Mouse (Mus musculus): ENCODE results near the gene Gss. TPM values are rescaled to one million over a fixed set of nuclear protein-coding genes. Genes with fewer than 3 reads are reported as not detected.

Gene Gss
- polyA plus RNA-seq, 1 experiment from 2014 or later, result 21.3 TPM

DNA sequence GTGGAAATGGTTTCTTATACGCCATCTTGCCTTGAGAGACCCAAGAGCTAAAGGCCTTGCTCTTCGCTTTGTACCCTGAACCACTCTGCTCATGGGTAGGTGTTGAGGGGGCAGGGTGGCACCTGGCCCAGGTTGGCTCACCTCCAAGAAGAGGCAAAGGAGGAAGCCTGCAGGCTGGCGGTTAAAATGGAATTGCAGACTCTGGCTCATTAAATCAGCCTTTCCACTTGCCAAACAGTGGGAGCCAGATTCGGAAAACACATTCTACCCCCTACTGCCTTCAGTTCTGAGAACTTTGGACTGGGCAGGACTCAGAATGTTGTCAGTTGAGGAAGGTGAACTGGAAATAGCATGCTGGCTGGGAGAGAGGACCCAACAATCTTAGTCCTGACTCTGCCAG, 17.9 kb downstream of the Gss start:
- H3K9ac ChIP-seq, result no peak overlapping the region
- ATAC-seq (ENCODE audit: insufficient number of reproducible peaks, low FRiP score), result no peak
- H3K36me3 ChIP-seq, result peaks cover 25% of the 10 kb centered on the region
- no peaks in the 10 kb centered on the region for H3K9me3 ChIP-seq (replicated peaks)
- H3K27me3 ChIP-seq (replicated peaks), result no peaks in the 10 kb centered on the region
- 92% methylated on average over 4 of the region's 4 CpGs for WGBS
- H3K4me3 ChIP-seq, result no peak overlapping the region
- H3K4me1 ChIP-seq (replicated peaks), result no peaks in the 10 kb centered on the region
- no peak overlapping the region for H3K27ac ChIP-seq (ENCODE audit: poor library complexity, severe bottlenecking)
- no peak overlapping the region for H3K4me2 ChIP-seq

DNA sequence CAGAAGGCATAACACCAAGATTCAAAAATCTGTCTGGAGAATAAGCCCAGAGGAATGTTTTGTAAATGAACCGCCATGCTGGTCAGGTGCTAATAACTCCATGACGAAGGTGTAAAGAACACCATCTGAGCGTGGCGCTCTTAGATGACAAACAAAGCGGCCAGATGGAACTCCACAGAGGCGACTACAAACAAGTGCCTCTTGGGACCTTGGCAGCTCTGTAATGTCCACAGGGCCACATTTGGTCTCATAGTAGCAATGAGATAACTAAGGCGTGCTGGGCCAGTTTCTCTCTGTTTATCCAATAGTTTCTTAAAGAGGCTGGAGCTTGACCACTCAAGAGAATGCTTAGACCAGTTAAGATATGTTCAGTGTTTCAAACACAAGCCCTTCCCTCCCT, 18.6 kb downstream of the Gss start:
- Histone ChIP-seq H3K9ac (no peak overlapping the region), H3K36me3 (peaks cover 21% of the 10 kb centered on the region), H3K27me3 (replicated peaks) (no peaks in the 10 kb centered on the region), H3K4me2 (no peak overlapping the region), H3K9me3 (replicated peaks) (no peaks in the 10 kb centered on the region), H3K4me3 (no peak overlapping the region), H3K27ac (ENCODE audit: poor library complexity, severe bottlenecking) (no peak overlapping the region), H3K4me1 (replicated peaks) (no peaks in the 10 kb centered on the region)
- no peak for ATAC-seq (ENCODE audit: insufficient number of reproducible peaks, low FRiP score)
- 88% methylated on average over 7 of the region's 7 CpGs for WGBS

DNA sequence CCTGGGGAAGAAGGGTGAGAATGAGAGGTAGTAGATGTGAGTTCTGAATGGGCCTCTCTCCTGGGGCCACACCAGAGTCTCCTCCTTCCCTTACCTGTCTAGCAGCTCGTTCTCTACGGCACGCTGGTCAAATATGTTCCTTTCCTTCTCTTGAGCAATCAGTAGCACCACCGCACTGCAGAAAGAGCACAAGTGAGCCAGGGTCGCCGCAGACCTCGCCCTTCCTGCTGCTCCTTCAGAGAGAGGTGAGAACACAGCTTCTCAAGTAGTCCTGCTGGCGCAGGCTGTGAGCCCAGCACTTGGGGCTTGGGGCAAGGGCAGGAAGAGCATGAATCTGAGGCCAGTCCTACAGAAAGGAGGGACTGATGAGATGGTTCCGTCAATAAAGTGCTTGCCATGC, 19.6 kb downstream of the Gss start:
- Histone ChIP-seq H3K9me3 (replicated peaks) (no peaks in the 10 kb centered on the region), H3K27me3 (replicated peaks) (no peaks in the 10 kb centered on the region), H3K27ac (ENCODE audit: poor library complexity, severe bottlenecking) (no peak overlapping the region), H3K9ac (no peak overlapping the region), H3K4me1 (replicated peaks) (no peaks in the 10 kb centered on the region), H3K4me2 (no peak overlapping the region), H3K36me3 (peaks cover 21% of the 10 kb centered on the region), H3K4me3 (no peak overlapping the region)
- no peak for ATAC-seq (ENCODE audit: insufficient number of reproducible peaks, low FRiP score)
- WGBS, result 79% methylated on average over 9 of the region's 9 CpGs

DNA sequence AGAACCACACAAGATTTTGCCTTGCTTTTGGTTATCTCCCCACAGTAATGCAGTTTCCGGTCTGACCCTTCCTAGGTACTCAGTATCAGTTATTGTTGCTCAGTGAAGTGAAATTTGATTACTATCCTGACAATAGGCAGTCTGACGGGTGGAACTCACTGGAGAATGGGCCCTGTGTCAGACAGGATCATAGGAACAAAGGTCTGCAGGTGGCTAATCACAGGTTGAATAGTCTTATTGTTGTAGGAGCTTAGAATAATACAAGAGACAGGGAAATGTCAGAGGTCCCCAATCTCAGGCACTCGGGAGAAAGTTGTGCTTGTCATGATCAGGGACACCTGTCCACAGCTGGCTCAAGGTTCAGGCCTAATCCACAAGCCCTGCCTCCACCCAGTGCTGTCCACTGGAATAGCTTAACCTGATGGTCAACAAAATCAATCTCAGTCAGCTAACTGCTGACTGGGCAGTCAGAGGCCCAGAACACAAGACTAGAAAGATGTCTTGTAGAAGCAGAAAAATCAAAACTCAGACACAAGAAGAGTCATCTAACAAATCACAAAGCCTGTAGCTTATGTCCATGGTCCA, 23.3 kb downstream of the Gss start:
- WGBS, result 60% methylated on average over 3 of the region's 3 CpGs
- no peaks in the 10 kb centered on the region for H3K9me3 ChIP-seq (replicated peaks)

DNA sequence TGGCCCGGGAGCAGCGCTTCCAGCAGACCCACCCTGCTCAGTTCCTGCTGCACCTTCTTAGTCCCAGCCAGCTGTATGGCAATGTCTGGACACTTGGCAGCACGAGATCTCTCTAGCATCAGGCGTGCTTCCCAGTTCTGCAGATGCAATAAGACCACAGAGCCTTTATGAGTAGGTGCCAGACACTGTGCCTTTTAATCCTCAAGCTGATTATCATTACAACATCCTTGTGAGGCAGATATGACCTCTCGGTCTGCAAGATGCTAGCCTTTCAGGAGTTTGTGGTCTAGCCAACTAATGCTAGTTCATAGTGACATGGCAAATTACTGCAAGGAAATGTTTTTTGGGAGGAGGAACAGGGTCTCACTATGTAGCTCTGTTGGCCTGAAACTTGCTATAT, 24.9 kb downstream of the Gss start:
- no peaks in the 10 kb centered on the region for H3K9me3 ChIP-seq (replicated peaks)
- H3K27me3 ChIP-seq (replicated peaks), result no peaks in the 10 kb centered on the region
- no peak overlapping the region for H3K9ac ChIP-seq
- no peaks in the 10 kb centered on the region for H3K4me1 ChIP-seq (replicated peaks)
- no peak overlapping the region for H3K27ac ChIP-seq (ENCODE audit: poor library complexity, severe bottlenecking)
- peaks cover 38% of the 10 kb centered on the region for H3K36me3 ChIP-seq
- ATAC-seq (ENCODE audit: insufficient number of reproducible peaks, low FRiP score), result no peak
- no peak overlapping the region for H3K4me2 ChIP-seq
- WGBS, result 80% methylated on average over 5 of the region's 5 CpGs
- H3K4me3 ChIP-seq, result no peak overlapping the region

More for the DNA sequence above, 23.3 kb downstream of the Gss start:
- peaks cover 31% of the 10 kb centered on the region for H3K36me3 ChIP-seq
- no peak overlapping the region for H3K27ac ChIP-seq (ENCODE audit: poor library complexity, severe bottlenecking)
- no peaks in the 10 kb centered on the region for H3K4me1 ChIP-seq (replicated peaks)
- no peak for ATAC-seq (ENCODE audit: insufficient number of reproducible peaks, low FRiP score)
- H3K9ac ChIP-seq, result peak overlapping the region; percentile 1; the same call in 1 of the 2 replicates
- no peak overlapping the region for H3K4me2 ChIP-seq
- H3K4me3 ChIP-seq, result no peak overlapping the region
- H3K27me3 ChIP-seq (replicated peaks), result no peaks in the 10 kb centered on the region

DNA sequence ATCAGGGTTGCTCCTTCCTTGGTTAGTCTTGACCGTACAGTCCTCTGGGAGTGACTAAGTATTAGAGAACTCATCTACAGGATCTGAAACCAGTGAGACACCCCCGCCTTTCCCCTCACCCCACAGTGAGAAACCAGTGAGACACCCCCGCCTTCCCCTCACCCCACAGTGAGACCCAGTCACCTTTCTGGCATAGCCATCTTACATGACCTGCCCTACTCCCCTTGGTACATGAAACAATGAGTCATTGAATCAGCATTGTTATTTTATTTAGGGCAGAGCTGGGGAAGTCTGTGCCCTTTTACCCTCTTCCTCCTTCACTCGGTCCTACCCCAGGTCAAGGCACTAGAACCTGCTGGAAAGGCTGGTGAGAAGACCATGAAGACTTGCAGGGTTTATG, 29.7 kb downstream of the Gss start:
- H3K4me2 ChIP-seq, result no peak overlapping the region
- H3K27ac ChIP-seq (ENCODE audit: poor library complexity, severe bottlenecking), result no peak overlapping the region
- no peak overlapping the region for H3K9ac ChIP-seq
- 80% methylated on average over 4 of the region's 4 CpGs for WGBS
- peaks cover 44% of the 10 kb centered on the region for H3K36me3 ChIP-seq
- H3K4me3 ChIP-seq, result no peak overlapping the region
- ATAC-seq (ENCODE audit: insufficient number of reproducible peaks, low FRiP score), result no peak
- no peaks in the 10 kb centered on the region for H3K4me1 ChIP-seq (replicated peaks)
- no peaks in the 10 kb centered on the region for H3K9me3 ChIP-seq (replicated peaks)
- H3K27me3 ChIP-seq (replicated peaks), result no peaks in the 10 kb centered on the region

DNA sequence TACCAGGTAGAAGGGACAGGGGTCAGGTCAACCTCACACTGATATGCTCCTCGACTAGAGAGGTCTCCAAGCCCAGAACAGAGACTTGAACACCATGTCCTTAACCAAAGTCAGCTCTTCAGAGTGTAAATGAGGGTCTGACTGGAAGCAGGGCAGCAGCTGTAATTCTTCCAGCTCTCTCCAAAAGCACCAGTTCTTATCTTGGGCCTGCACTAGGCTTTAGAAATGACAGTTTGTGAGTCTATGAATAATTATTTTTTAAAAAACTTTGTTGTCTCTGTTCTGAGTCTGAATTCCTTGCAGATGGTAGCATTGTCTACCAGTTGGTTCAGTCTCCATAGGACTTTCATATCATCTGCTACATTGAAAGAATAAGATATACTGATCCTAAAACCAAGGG, 30.4 kb downstream of the Gss start:
- Histone ChIP-seq H3K27me3 (replicated peaks) (no peaks in the 10 kb centered on the region), H3K9ac (no peak overlapping the region), H3K36me3 (peaks cover 40% of the 10 kb centered on the region), H3K27ac (ENCODE audit: poor library complexity, severe bottlenecking) (no peak overlapping the region), H3K9me3 (replicated peaks) (no peaks in the 10 kb centered on the region), H3K4me2 (no peak overlapping the region), H3K4me1 (replicated peaks) (no peaks in the 10 kb centered on the region), H3K4me3 (no peak overlapping the region)
- no peak for ATAC-seq (ENCODE audit: insufficient number of reproducible peaks, low FRiP score)
- WGBS, result 50% methylated on average over 1 of the region's 1 CpGs

DNA sequence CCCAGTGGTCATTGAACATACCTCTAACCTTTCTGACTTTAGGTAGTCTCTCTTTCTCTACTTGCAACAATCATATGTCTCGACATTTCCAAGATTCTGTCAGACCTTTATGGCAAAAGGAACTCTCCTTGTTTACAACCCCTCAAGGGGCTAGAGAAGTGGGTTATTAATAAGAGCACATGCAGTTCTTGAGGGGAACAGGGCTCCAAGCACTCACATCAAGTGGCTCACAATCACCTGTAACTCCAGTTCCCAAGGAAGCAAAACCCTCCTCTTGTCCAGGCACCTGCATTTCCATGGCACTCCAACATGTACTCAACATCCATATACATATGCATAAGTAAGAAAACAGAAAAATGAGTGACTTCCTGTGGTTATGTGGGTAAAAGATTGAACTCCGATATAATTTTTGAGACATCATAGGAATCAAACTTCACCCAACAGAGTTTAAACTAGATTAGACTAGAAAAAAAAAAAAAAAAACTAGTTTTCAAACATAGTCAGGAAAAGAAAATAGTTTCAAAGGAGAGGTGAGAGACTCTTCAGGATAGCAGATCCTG, 38.1 kb downstream of the Gss start:
- ATAC-seq (ENCODE audit: insufficient number of reproducible peaks, low FRiP score), result no peak
- H3K9me3 ChIP-seq (replicated peaks), result no peaks in the 10 kb centered on the region
- no peaks in the 10 kb centered on the region for H3K27me3 ChIP-seq (replicated peaks)
- WGBS, result 80% methylated on average over 2 of the region's 2 CpGs
- H3K4me1 ChIP-seq (replicated peaks), result no peaks in the 10 kb centered on the region
- H3K4me2 ChIP-seq, result no peak overlapping the region
- no peak overlapping the region for H3K9ac ChIP-seq
- peaks cover 5% of the 10 kb centered on the region for H3K36me3 ChIP-seq
- H3K27ac ChIP-seq (ENCODE audit: poor library complexity, severe bottlenecking), result no peak overlapping the region
- H3K4me3 ChIP-seq, result no peak overlapping the region

DNA sequence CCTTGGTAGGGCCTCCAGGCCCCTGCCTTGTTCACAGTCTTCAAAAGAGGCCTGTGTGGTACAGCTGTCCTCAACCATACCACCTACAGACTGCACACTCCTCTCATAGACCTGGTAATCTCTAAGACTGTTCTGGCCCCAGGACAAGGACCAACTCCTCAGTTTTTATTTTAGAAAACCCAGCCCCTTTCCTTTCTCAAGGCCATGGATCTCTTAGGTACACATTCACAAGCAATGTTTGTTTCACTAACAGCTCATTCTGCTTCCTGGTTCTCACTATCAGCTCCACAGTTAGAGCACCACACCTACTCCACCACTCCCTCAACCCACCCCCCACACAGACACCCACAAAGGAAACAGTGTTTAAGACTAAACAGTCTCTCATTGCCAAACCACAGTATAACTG, 39.7 kb downstream of the Gss start:
- ATAC-seq (ENCODE audit: insufficient number of reproducible peaks, low FRiP score), result no peak
- H3K9ac ChIP-seq, result no peak overlapping the region
- H3K36me3 ChIP-seq, result no peaks in the 10 kb centered on the region
- H3K4me2 ChIP-seq, result no peak overlapping the region
- no peaks in the 10 kb centered on the region for H3K4me1 ChIP-seq (replicated peaks)
- no peak overlapping the region for H3K27ac ChIP-seq (ENCODE audit: poor library complexity, severe bottlenecking)
- H3K4me3 ChIP-seq, result no peak overlapping the region
- no peaks in the 10 kb centered on the region for H3K9me3 ChIP-seq (replicated peaks)
- H3K27me3 ChIP-seq (replicated peaks), result no peaks in the 10 kb centered on the region

DNA sequence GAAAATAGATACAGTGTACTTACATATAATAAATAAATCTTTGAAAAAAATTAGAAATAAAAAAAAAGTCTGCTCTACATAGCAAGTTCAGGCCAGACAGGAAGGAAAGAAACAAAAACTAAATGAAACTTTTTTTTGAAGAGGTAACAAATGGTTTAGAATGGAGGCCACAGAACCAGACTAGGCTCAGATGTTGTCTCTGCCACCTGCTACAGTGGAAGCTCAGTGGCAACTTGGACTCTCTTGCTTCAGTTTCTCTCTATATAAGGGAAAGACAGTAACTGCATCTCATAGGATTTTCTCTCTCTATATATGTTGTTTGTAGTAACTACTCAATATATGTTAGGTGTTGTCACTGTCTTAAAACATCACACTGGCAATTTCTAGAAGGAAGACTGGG, 40.3 kb downstream of the Gss start:
- Histone ChIP-seq H3K4me1 (replicated peaks) (no peaks in the 10 kb centered on the region), H3K27me3 (replicated peaks) (no peaks in the 10 kb centered on the region)

DNA sequence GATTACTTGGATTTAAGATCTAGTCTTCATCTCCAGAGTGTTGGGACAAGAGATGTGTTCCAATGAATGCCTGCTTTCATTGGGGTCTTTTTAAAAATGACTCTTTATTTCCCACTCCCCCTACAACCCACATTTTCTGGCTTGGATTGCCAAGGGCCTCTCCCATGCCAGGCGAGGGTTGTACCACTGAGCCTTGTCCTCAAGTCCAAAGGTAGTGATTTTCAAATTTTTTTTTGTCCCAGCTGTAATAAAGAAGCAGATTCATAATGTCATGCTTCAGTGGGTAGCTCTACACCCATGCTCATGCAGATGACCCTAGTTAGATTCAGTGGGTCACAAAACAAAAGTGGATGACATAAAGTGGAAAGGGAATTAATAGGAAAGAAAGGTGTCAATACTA, 45.7 kb downstream of the Gss start:
- Histone ChIP-seq H3K36me3 (no peaks in the 10 kb centered on the region), H3K4me1 (replicated peaks) (0 out of 2 replicates have a peak, but pooled peaks cover 7% of the 10 kb centered on the region), H3K4me2 (no peak overlapping the region), H3K27ac (ENCODE audit: poor library complexity, severe bottlenecking) (no peak overlapping the region), H3K9me3 (replicated peaks) (no peaks in the 10 kb centered on the region), H3K4me3 (no peak overlapping the region), H3K27me3 (replicated peaks) (no peaks in the 10 kb centered on the region), H3K9ac (no peak overlapping the region)
- WGBS, result 55% methylated on average over 1 of the region's 1 CpGs
- ATAC-seq (ENCODE audit: insufficient number of reproducible peaks, low FRiP score), result no peak

More for the DNA sequence above, 40.3 kb downstream of the Gss start:
- no peaks in the 10 kb centered on the region for H3K9me3 ChIP-seq (replicated peaks)
- no peak for ATAC-seq (ENCODE audit: insufficient number of reproducible peaks, low FRiP score)
- no peak overlapping the region for H3K4me2 ChIP-seq
- no peak overlapping the region for H3K4me3 ChIP-seq
- H3K27ac ChIP-seq (ENCODE audit: poor library complexity, severe bottlenecking), result no peak overlapping the region
- H3K36me3 ChIP-seq, result no peaks in the 10 kb centered on the region
- no peak overlapping the region for H3K9ac ChIP-seq

DNA sequence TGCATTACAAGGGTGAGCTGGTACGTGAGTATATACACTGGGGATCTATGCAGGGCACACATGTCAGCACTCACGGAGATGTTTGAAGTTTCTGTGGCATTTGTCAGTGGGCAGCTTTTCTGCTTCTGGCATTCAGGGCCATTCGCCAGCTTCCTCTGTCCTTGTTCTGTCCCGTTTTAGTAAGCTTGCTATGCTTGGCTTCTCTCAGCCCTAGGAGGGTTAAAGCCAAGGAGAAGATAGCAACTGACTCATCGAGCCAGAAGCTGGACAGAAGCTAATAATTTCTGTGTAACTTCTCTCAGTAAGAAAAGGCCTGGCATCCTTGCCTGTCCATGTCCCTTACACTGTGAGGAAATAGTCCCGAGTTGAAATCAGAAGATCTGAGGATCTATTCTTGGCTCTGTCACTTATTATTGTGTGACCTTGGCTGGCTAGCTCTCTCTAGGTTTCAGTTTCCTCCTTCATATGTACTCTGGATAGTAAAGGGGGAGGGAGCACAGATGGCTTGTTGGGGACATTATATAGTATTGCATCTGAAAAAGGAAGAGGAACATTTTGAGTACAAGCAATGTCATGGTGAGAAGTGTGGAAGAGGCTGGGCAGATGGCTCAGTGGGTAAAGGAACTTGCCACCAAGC, 51.7 kb downstream of the Gss start:
- ATAC-seq (ENCODE audit: insufficient number of reproducible peaks, low FRiP score), result no peak
- Histone ChIP-seq H3K4me1 (replicated peaks) (peaks cover 17% of the 10 kb centered on the region), H3K9me3 (replicated peaks) (no peaks in the 10 kb centered on the region), H3K27me3 (replicated peaks) (no peaks in the 10 kb centered on the region), H3K27ac (ENCODE audit: poor library complexity, severe bottlenecking) (peak overlapping the region; percentile 86), H3K9ac (no peak overlapping the region), H3K4me3 (no peak overlapping the region), H3K36me3 (no peaks in the 10 kb centered on the region), H3K4me2 (peak overlapping the region; percentile 35)
- 36% methylated on average over 6 of the region's 6 CpGs for WGBS
